Mouse (Mus musculus): ENCODE data around the gene Eftud2. TPM values are rescaled to one million over a fixed set of nuclear protein-coding genes. Genes with fewer than 3 reads are reported as not detected.

The Eftud2 gene
- polyA plus RNA-seq, 1 experiment, result 76.4 TPM

GRCm38 (mm10) chr11:102820432-102820831, 60.4 kb downstream of the Eftud2 start:
- H3K27me3 ChIP-seq (replicated peaks; ENCODE audit: control insufficient read depth, insufficient read depth, low read length), result peaks cover 15% of the 10 kb centered on the region
- no peak for TF ChIP-seq POLR2A (IDR thresholded peaks at IDR 0.05; ENCODE audit: low read depth, low read length)
- TF ChIP-seq CTCF (conservative IDR thresholded peaks at IDR 0.05; ENCODE audit: insufficient read depth, insufficient read length, low read depth, low read length), result no peak
- no peak overlapping the region for H3K27ac ChIP-seq (ENCODE audit: insufficient read depth, low read depth, low read length)
- H3K4me1 ChIP-seq (ENCODE audit: control insufficient read depth, insufficient read depth, low read length), result peaks cover 2% of the 10 kb centered on the region; the same call in 1 of the 2 replicates
- H3K36me3 ChIP-seq (ENCODE audit: control insufficient read depth, insufficient read depth, low read length), result no peaks in the 10 kb centered on the region
- DNase-seq, result no peak
- H3K4me3 ChIP-seq (ENCODE audit: insufficient read depth, low read depth, low read length), result no peak overlapping the region
- WGBS, result 51% methylated on average over 3 of the region's 3 CpGs

GRCm38 (mm10) chr11:102819783-102820385, 60.9 kb downstream of the Eftud2 start:
- Histone ChIP-seq H3K27ac (ENCODE audit: insufficient read depth, low read depth, low read length) (no peak overlapping the region), H3K4me3 (ENCODE audit: insufficient read depth, low read depth, low read length) (peak overlapping the region; percentile 73), H3K4me1 (ENCODE audit: control insufficient read depth, insufficient read depth, low read length) (peaks cover 2% of the 10 kb centered on the region; the same call in 1 of the 2 replicates), H3K27me3 (replicated peaks; ENCODE audit: control insufficient read depth, insufficient read depth, low read length) (peaks cover 15% of the 10 kb centered on the region), H3K36me3 (ENCODE audit: control insufficient read depth, insufficient read depth, low read length) (no peaks in the 10 kb centered on the region)
- TF ChIP-seq POLR2A (IDR thresholded peaks at IDR 0.05; ENCODE audit: low read depth, low read length) (no peak), CTCF (conservative IDR thresholded peaks at IDR 0.05; ENCODE audit: insufficient read depth, insufficient read length, low read depth, low read length) (no peak)
- no peak for DNase-seq
- 16% methylated on average over 14 of the region's 14 CpGs for WGBS

DNA sequence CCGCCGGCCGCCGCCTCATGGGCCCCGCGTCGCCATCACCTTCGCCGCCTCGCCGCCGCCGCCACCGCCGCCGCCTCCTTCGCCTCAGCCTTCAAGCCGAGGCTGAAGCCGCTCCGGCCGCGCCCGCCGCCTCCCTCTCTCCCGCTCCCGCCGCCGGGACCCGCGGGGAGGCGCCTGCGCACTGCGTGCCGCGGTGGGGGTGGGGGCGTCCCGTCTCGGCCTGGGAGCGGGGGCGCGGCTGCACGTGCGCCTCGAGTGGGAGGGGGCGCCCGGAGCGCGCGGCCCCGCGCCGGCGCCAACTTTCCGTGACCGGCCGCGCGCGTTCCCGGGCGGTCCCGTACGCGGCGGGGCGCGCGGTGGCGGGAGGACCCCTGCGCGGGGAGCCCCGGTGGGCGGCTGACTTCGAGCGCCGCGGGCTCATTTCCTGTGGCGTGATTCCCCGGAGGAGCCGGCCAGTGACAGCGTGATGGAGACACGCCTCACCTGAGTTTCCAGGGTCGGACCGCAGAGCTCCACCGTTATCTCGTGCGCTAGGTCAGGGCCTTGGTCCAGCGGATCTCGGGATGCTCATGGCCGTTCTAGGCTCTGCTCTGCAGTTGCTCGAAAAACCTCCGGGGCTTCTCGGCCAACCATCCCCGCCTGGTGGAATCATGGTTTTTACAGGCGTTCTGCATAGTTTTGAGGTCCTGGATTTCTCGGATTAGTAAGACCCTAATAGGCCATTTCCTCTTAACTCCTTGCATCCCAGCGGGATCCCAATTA, 61.6 kb downstream of the Eftud2 start, which contains the start of gene Gjc1:
Gjc1 (minus strand) TSS at position 680 of the 762 bp plus-strand sequence.
- H3K27me3 ChIP-seq (replicated peaks; ENCODE audit: control insufficient read depth, insufficient read depth, low read length), result peaks cover 15% of the 10 kb centered on the region
- DNase-seq, result peak; percentile 56
- WGBS, result under 1% methylated on average over 94 of the region's 97 CpGs
- H3K4me3 ChIP-seq (ENCODE audit: insufficient read depth, low read depth, low read length), result peak within 1 kb of the TSS; percentile 73
- TF ChIP-seq CTCF (conservative IDR thresholded peaks at IDR 0.05; ENCODE audit: insufficient read depth, insufficient read length, low read depth, low read length) (no peak), POLR2A (IDR thresholded peaks at IDR 0.05; ENCODE audit: low read depth, low read length) (no peak)
- H3K36me3 ChIP-seq (ENCODE audit: control insufficient read depth, insufficient read depth, low read length), result no peaks in the 10 kb centered on the region
- peaks cover 2% of the 10 kb centered on the region; the same call in 1 of the 2 replicates for H3K4me1 ChIP-seq (ENCODE audit: control insufficient read depth, insufficient read depth, low read length)
- H3K27ac ChIP-seq (ENCODE audit: insufficient read depth, low read depth, low read length), result peak within 1 kb of the TSS; percentile 37

- peak; percentile 29 for DNase-seq
- Histone ChIP-seq H3K4me1 (ENCODE audit: control insufficient read depth, insufficient read depth, low read length) (peaks cover 2% of the 10 kb centered on the region; the same call in 1 of the 2 replicates), H3K36me3 (ENCODE audit: control insufficient read depth, insufficient read depth, low read length) (no peaks in the 10 kb centered on the region), H3K4me3 (ENCODE audit: insufficient read depth, low read depth, low read length) (peak overlapping the region; percentile 73), H3K27ac (ENCODE audit: insufficient read depth, low read depth, low read length) (no peak overlapping the region; the same call in 1 of the 2 replicates), H3K27me3 (replicated peaks; ENCODE audit: control insufficient read depth, insufficient read depth, low read length) (peaks cover 15% of the 10 kb centered on the region)
- WGBS, result 5% methylated on average over 82 of the region's 92 CpGs
- TF ChIP-seq POLR2A (IDR thresholded peaks at IDR 0.05; ENCODE audit: low read depth, low read length), result no peak
- TF ChIP-seq CTCF (conservative IDR thresholded peaks at IDR 0.05; ENCODE audit: insufficient read depth, insufficient read length, low read depth, low read length), result no peak
These were observed 62.4 kb downstream of the Eftud2 start for GRCm38 (mm10) chr11:102818121-102819020.

DNA sequence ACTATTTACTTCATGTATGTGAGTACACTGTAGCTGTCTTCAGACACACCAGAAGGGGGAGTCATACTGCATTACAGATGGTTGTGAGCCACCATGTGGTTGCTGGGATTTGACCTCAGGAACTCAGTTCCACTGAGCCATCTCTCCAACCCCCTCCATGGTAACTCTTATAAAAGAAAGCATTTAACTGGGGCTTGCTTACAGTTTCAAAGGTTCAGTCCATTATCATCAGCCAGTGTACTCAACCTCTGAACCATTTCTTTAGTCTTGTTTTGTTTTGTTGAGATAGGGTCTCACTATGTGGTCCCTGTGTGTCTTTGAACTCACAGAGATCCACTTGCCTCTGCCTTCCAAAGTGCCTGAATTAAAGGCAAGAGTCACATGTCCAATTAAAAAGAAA, 65.9 kb downstream of the Eftud2 start:
- no peak for DNase-seq
- peaks cover 15% of the 10 kb centered on the region for H3K27me3 ChIP-seq (replicated peaks; ENCODE audit: control insufficient read depth, insufficient read depth, low read length)
- TF ChIP-seq POLR2A (IDR thresholded peaks at IDR 0.05; ENCODE audit: low read depth, low read length), result no peak
- TF ChIP-seq CTCF (conservative IDR thresholded peaks at IDR 0.05; ENCODE audit: insufficient read depth, insufficient read length, low read depth, low read length), result no peak
- H3K4me1 ChIP-seq (ENCODE audit: control insufficient read depth, insufficient read depth, low read length), result peaks cover 2% of the 10 kb centered on the region; the same call in 1 of the 2 replicates
- no peaks in the 10 kb centered on the region for H3K36me3 ChIP-seq (ENCODE audit: control insufficient read depth, insufficient read depth, low read length)
- H3K4me3 ChIP-seq (ENCODE audit: insufficient read depth, low read depth, low read length), result no peak overlapping the region
- no peak overlapping the region for H3K27ac ChIP-seq (ENCODE audit: insufficient read depth, low read depth, low read length)

DNA sequence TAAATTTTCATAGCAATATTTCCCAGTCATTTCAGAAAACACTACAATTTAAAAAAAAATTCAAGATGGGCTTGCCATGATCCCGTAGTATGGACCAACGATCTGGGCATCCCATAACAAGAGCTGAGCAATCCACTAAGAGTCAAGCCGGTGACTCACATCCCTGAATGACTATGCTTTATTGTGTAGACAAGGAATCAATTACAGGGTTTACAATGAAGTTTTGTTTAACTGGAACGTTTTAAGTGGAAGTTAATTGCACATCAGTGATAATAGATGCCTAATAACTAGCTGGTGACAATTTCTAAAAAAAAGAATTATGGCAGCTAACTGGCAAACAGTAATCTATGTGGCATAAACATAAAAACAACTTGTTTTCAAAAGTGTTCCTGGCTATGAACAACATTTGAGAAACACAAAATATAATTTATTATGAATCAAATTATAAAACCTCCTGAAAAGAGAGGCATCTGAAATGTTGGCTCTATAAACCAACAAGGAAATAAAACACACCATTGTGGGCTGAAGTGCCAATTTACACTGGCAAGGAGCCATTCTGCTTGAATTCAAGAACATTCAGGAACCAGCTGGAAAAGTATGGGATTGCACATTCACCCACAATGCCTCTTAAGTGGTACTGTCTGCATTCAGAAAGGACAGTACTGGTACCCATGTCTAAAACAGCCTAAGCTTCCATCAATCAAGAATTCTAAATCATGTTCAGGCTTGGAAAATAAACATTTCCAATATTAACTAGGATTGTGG, 69.9 kb downstream of the Eftud2 start:
- Histone ChIP-seq H3K36me3 (ENCODE audit: control insufficient read depth, insufficient read depth, low read length) (no peaks in the 10 kb centered on the region), H3K4me3 (ENCODE audit: insufficient read depth, low read depth, low read length) (no peak overlapping the region), H3K4me1 (ENCODE audit: control insufficient read depth, insufficient read depth, low read length) (no peaks in the 10 kb centered on the region), H3K27ac (ENCODE audit: insufficient read depth, low read depth, low read length) (no peak overlapping the region), H3K27me3 (replicated peaks; ENCODE audit: control insufficient read depth, insufficient read depth, low read length) (no peaks in the 10 kb centered on the region)
- TF ChIP-seq POLR2A (IDR thresholded peaks at IDR 0.05; ENCODE audit: low read depth, low read length) (no peak), CTCF (conservative IDR thresholded peaks at IDR 0.05; ENCODE audit: insufficient read depth, insufficient read length, low read depth, low read length) (no peak)
- DNase-seq, result peak; percentile 17
- WGBS, result 46% methylated on average over 4 of the region's 4 CpGs
